Mouse (Mus musculus) skeletal muscle tissue, adult 2 months (tissue): ENCODE measurements at regions not wholly inside any gene's neighbourhood (a gene's known extent, or its start where the extent isn't known, plus 50 kb on each side); places are given as distances from the start of the nearest gene placed in this dataset.
A peak's percentile ranks its signal among the peaks of the same experiment; 100 is the strongest.

Experiments used
- DNase-seq: peaks from one replicate; pipeline ENCODE4 v3.0.0-alpha.2; 2012; ENCODE audit warnings: low read depth, low spot score

DNA sequence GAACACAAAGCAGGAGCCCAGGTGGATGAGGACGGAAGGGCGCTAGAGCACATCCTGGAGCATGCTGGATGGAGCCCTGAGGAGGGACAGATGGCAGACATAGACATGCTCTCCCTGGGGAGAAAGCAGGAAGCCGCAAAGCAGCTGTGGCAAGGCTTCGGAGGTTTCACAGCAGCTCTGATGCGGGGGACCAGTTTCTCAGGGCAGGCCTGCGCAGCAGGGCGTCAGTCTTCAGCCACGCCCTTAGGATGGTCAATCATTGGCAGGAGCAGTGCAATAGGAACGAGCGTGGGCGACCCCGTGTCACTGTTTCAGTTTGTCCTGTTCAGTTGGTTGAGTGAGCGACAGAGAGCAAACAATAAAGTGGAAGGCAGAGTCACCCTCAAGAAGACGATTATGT, 343.8 kb upstream of the Gm10131 start:
- DNase-seq: no peak

DNA sequence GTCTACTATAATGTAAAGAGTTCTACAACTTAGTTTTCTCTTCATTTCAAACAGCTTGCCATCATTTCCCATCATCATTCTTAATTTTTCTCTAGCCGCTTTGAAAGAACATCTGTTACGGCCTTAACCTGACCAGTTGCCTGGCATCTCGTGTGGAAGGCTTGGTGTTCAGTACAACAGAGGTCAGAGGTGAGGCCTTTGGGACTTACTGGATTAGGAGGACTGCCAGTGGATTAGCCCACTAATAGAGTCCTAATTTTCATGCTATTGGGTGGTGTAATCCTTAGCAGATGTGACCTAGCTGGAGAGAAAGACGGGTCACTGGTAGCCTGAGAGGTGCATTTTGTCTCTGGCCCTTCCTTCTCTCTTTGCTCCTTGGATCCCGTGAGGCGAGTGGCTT, 341.3 kb upstream of the Gm10131 start:
- no peak for DNase-seq

DNA sequence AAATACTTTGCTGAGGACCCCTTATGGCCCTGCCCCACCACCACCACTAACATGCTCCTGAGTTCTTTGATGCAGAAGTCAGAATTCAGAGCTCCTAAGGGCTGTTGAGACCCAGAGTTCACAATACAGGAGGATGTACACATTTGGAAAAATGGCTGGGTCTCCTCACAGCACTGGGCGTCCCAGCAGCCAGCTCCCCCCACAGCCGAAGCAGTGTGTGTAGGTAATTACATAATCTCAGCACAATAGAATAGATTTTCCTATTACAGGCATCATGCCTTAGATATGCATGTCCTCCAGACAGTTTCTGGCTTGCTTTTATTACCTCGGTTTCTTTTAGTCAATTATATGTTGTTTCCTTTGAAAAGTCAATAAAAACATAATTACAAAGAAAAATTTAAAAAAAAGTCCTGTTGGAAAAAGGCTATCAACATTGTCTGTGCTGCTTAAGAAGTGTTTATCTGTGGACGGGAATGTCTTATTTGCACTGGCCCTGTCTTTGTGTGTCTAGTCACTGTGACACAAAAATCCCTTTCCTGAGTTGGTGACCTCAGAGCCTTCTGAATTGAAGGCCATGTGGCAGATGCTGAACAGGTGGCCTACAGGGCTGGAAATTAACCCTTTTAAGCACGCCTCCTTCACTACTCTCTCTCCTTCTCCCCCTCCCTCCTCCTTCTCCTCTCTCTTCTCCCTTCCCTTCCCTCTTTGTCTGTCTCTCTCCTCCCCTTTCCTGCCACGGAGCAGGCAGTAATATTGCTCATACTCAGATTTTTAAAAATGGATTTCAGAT, 339.9 kb upstream of the Gm10131 start:
- DNase-seq: no peak

DNA sequence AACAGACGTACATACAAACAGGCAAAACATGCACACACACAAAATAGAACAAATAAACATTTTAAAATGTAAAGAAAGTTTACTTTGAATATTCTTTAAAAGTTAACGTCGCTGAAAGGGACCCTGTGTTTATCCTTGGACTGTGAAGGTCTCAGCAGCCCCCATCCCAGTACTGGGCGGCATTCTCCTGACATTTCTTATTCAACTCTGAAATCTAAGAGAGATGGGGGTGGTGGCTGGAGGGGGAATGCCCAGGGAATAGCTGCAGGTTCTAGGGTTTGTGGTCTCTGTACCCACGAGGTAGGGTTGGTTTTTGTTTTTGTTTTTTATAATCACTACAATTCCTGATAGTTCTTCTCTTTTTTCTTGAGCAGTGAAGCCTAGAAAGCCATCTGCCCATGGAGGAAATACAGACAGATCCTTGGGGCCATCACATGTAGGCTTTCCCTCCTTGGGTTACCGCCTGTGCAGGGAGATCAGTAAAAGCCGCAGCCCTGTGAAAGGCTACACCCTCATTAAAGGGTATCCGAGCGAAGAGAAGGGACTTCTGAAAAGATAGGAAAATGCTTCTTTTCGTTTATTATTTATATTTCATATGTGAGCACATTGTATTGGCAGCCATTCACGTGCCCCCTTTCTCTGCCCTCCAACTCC, 338.0 kb upstream of the Gm10131 start:
- DNase-seq: no peak

DNA sequence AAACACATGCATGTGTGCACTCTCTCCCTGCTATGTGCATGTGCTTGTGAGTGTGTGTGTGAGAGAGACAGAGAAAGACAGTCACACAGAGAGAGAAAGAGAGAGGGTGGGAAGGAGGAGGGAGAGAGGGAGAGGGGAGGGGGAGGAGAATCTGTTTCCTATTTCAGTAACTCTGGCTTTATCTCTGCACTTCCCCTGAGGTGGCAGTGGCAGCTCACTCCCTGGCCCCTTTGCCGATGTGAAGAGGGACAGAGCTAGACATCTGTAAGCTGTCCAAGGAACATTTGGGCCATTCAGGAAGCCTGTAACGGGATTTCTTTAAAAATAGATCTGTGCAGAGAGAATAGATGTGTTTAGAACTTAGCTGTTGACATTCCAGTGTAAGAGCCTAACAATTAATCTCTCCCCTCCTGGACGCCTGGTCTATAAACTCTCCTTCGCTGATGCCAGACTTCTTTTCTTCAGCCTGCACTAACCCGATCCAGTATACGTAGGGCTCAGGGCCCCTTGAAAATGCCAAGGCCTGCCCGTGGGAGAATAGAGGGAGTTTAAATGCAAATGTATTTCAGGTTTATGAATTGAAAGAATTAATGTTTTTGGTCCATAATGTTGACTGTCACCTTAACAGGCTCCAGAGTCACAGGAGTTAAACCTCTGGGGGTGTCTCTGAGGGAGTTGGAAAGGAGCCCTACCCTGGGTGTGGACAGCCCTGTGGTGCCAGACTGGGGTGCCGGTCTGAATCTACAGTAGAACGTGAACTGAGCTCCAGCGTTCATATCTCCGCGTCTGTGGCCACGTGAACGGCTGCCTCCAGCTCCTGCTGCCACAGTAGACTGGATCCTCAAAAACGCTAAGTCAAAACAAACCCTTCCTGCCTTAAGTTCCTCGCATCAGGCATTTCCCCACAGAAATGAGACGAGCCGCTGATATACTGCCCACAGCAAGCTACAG, 336.6 kb upstream of the Gm10131 start:
- DNase-seq: no peak

DNA sequence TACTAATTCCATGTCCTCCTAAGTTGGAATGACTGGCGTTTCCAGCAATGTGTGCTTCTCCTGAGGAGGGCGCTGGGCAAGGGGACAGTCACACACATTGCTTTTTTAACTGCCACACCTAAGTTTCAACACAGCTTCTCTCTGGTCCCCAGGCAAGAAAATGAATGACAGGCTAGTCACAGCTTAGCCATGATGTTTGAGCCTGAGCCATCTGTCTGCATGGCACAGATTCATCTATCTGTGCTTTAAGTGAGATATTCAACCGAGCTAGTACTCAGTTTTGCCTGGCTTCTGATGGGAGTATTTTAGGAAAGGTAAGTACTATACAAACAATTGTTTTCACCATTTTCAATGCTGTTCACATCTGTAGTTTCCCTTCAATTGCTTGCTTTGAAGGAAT, 331.2 kb upstream of the Gm10131 start:
- DNase-seq: no peak

DNA sequence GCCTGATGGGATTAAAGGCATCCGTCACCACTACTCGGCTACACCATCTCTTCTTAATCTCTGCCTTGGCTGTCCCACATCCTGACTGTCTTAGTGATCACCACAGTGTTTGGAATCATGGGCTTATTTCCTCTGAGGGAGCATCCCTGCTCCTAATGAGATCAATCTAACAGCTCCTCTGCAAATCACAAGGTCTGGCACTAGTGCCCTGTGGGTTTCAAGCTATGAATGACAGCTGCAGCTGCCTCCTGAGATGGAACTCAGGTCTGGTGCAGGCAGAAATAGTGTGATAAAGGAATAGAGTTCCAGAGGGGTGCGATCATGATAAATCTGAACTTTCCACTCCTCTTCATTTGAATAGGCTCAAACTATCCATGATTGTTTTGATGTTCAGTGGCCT, 330.2 kb upstream of the Gm10131 start:
- DNase-seq: no peak

DNA sequence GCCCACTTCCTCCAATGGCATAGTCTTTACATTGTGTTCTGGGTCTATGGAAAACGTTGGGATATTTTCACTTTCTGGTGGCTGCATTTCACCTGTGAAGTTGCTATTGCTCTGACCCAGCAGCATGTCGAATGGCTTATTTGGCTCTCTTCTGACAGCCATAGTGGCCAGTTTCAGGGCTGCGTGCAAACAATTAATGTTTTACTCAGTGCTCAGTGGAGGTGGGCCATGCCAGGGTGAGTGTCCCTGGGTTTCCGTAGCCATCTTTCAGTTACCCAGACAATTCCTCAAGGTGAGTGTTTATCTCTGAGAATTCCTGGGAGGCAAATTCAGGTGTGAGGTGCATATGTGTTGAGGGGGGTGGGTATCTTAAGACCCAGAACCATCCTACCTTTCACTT, 329.2 kb upstream of the Gm10131 start:
- DNase-seq: no peak

DNA sequence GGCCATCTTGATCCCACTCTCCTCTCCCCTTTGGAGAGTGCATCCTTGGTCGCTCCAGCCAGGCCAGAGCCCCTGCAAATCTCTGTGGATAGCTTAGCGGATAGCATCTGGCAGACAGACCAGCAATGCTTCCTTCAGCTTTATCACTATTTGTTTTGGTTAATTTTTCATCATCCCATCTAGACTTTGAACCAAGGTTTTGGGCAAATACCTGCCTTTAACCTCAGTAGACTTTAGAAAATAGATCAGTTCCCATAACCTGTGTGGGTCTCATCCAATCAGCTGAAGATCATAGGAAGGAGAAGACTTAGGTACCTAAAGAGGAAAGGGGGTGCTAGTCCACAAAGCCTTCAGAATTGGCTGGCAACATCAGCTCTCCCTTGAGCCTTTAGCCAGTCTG, 327.2 kb upstream of the Gm10131 start:
- DNase-seq: no peak

DNA sequence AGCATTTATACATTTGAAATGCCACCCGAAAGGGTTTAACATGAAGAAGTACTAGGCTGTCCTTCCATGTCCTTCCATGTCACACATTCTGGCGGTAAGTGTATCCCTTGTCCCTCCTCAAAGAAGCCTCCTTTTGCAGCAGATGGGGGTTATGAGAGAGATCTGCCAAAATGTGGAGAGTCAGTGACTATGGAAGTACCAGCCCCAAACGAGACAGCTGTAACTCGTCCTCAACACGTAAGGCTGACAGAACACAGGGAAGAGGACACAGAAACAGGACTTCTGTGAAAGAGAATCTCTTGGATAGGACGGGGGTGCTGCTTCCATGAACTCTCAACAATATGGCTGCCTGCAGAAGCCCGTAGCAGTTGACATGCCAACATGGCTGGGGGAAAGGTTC, 320.4 kb upstream of the Gm10131 start:
- no peak for DNase-seq

DNA sequence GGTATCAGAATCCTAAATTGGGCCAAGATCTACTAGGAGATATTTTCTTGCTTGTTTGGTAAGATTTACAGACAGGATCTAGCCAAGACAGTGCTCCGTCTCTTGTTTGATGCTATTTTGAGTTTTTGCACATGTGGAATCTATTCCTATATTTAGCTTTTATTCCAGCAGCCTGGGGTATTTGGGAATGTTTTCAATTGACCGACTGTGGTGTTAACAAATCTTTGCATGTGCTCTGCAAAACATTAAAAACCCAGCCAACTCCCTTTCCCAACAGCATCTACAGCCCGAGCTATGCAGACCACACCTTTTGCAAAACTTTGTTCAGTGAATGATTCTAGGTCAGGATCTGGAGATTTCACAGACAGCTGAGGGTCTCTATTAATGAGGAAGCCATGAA, 317.7 kb upstream of the Gm10131 start:
- DNase-seq: no peak

DNA sequence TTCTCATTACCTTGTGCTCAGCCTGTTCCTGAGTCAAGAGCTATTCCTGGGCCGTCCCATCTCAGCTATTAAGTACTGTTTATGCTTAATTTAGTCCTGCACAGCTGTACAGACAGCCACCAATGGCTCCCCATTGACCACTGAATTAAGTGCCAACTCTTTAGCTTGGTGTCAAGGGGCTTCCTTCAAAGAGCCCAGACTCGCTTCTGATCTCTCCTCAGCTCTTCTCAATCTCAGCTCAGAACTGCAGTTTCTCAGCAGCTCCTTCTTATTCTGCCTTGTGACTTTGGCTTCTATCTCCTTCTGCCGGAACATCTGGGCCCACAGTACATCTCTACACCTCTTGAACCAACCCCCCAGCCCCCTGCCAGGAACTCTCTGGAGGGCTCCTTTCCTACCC, 290.0 kb upstream of the Gm10131 start:
- DNase-seq: no peak

DNA sequence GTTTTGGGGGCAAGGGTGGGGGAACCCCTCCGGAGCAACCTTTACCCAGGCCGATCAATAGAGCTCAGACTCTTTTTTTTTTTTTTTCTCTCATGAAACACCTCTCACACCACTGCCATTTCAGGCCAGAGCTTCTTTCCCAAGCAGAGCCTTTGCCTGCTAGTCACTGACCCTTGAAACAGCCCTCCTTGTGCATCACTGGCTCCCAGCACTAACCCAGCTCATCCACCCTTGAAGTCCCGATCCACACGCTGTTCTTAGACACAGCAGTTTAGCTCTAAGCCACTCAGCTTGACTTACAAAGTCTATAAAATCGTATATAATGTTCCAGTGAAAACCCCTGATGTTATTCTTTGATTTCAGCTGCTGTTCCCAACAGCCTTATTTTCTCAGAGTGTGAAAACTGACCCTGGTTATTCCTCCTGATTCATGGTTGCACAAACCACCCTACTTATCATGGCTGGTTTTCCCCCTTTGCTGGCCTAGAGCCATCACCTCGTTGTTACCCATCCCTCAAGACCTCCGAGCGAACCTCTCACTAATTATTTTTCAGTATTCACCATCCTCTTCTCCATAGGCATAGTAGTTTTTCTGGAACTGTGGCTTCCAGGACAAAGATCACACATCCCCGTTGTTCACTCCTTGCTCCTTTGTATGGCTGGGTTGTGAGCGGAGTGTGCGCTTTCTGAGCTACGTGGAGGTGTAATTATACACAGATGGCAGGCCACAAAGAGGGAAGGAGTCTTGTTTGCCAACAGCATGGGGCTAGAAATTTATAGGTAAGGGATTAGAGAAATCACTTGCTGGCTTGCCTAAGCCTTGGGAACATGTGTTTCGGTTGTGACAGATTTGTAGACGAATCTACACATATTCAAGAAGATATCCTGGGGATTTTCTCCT, 287.6 kb upstream of the Gm10131 start:
- no peak for DNase-seq

DNA sequence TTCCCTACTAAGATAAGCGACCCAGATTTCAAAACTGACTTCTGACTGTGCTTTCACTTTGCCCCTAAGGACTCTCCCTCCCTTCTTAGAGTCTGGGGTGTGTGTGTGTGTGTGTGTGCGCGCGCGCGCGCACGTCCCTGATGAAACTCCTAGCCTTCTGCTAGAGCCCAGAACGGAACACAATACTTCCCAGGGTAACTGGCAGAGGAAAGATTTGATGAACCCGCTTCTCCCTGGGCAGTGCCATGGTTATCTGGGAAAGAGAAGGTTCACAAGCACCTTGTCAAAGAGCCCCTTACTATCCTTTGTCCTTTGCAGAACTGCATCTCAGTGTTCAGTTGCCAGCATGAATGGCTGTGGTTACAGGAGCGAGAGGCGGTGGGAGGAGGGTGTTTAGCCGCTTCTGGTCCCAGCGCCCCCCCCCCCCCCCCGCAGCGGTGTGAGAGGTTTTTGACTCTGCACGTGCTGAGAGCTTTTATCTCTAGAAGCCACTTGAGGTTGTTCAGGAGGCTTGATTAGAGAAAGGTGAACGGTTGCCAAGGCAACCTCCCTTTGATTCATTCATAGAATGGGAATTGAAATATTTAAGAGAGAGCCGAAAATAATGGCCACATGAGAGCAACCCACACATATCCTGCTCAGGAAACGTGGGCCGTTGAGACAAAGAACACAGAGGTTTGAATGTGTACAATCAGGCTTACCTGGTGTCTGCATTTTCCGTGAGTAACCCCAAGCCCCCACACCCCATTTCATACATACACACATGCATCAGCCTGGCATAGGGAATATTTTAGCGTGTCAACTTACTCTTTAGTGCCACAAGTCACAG, 286.3 kb upstream of the Gm10131 start:
- no peak for DNase-seq

DNA sequence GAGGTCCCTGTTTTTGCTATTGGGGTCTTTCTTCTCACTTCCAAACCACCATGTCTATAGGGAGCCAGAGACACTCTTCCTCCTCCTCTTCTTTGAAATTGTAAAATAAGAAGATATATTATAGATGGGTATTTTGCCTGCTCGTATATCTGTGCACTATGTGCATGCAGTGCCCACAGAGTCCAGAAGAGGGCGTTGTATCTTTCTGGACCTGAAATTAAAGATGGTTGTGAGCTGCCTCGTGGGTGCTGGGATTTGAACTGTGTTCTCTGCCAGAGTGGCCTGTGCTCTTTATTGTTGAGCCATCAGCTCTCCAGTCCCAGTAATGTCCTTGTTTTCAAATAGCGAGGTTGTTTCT, 285.7 kb upstream of the Gm10131 start:
- no peak for DNase-seq

DNA sequence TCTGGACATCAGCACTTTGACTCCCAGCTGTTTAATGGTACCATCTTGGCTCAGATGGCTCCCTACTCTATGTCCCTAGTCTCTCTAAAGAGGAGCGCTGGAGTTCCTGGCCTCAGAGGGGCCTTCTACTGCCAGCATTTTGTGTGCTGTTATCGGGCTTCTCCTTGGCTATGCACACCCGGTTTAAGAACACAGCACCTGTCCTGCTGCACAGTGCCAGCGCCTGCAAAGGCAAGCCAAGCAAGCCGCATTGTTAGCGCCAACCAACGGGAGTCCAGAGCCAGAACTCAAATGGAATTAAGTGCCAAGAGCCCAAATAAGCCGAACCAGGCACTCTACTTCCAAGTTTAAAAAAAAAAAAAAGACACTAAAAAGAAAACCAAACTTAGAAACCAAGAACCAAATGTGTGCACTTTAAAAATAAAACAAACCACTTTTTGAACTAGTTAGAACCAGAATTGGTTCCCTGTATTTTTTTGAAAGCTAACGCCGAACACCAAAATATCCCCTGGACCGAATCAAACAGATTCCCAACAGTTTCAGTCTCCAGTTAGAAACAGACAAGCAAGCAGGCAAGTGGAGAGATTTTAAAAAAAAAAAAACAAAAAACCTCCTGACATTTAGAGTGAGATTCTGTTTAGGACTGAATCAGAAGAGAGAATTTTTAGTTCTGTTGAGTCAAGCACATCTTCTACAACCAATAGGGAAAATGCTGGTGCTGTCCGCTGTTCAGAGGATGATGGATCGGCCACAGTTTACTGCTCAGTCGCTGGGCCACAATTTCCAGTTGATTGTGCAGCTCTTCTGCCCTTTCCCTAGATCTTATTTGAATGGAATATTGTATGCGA, 281.7 kb upstream of the Gm10131 start:
- peak; percentile 3 for DNase-seq

DNA sequence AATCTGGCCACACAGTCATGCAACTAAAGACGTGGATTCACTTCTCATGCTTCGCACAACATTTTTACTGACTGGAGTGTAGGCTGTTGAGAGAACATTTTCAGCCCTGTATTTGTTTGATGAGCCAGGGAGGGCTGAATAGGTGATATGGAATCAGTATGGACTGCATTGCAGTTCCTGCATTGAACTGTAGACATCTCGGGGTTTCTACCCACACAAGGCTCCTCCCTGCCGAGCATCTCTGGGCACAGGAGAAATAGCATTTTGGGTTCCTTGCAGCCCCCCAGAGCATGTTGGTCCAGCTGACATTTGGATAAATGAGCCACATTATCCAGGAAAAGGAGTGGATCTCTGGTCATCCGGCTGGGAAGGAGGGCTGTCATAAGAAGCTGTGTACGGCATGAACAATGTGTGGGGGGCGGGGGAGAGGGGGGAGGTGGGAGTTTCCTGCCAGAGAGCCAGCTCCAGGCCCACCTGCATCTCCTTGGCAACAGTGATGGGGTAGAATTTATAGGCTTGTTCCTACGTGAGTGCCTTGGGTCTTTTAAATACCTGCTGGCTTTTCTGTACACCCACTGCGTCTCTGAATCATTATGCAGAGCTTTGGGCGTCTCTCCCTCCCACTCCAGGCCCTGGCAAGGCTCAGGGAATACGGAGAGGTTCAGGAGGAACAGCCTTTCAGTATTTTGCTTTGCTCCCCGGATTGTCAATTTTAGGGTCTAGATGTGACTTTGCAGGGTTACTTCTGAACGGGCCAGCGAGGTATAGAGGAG, 280.9 kb upstream of the Gm10131 start:
- no peak for DNase-seq

DNA sequence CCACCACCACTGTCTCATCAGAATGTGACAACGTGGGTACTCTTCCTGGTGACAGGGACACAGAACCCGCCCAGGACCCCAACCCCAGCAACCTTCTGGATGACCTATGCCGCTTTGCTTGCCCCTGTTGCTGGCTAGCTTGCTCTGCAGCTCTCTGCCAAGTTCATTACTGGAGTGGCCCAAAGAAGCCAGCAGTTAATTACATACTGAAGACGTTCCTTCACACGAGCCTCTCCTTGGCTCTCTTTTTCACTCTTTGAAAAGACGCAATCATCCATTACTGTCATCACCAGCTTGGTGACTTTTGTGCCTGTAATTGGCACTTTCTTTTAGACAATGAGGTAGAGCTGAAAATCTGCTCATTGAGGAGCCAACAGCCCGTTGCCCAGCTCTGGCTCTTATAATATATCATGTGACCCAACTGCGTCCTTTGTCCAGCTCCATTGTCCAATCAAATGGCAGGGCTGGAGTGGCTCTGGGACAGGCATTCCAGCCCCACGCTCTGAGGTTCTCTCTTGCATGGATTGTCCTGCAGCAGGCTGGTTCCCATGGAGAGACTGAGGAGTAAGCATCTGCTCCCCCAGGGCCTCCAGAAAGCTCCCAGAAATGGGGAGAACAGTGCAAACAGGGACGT, 274.4 kb upstream of the Gm10131 start:
- no peak for DNase-seq
